Mouse (Mus musculus) stomach, postnatal 0 days (tissue): ENCODE measurements around the gene Mobp.

Experiments used
- CTCF ChIP-seq: IDR thresholded peaks from 2 replicates; pipeline ENCODE4 v1.5.1; 2016; ENCODE audit warnings: antibody characterized with exemption, low read depth, mild to moderate bottlenecking, moderate library complexity
- EP300 ChIP-seq: optimal IDR thresholded peaks from 2 replicates; pipeline ENCODE3; 2016; ENCODE audit warnings: antibody characterized with exemption

- TF ChIP-seq CTCF (no peak), EP300 (no peak)
Observed at GRCm38 (mm10) chr9:120118212-120118611, 31.3 kb upstream of the Mobp start.
